Mouse (Mus musculus) spleen, adult 2 months (tissue): ENCODE measurements around the gene Clasp2. TPM values are rescaled to one million over a fixed set of nuclear protein-coding genes. Genes with fewer than 3 reads are reported as not detected.
A peak's percentile ranks its signal among the peaks of the same experiment; 100 is the strongest.

Experiments
- DNase-seq, 2 experiments: peaks; one replicate each; pipeline versions ENCODE4 v3.0.0 to v3.0.0-alpha.2; 2012 to 2021; ENCODE audit warnings: low spot score in 2 of 2, low read depth in 1 of 2
- H3K27ac ChIP-seq: fragments of 200-500 bp; 2 replicates; pipeline ENCODE4 v1.5.1; 2012; ENCODE audit warnings: low read length, inconsistent platforms; ENCODE audit not compliant: insufficient read depth
- H3K27me3 ChIP-seq: fragments of 200-500 bp; 2 replicates; pipeline ENCODE4 v1.6.1; 2012; ENCODE audit warnings: mild to moderate bottlenecking, moderate library complexity, low read length, inconsistent platforms; ENCODE audit not compliant: control insufficient read depth, insufficient read depth
- H3K36me3 ChIP-seq: fragments of 200-500 bp; 2 replicates; pipeline ENCODE4 v1.6.1; 2012; ENCODE audit warnings: mild to moderate bottlenecking, low read length, inconsistent platforms; ENCODE audit not compliant: control insufficient read depth, insufficient read depth
- H3K4me1 ChIP-seq: fragments of 200-500 bp; 2 replicates; pipeline ENCODE4 v1.6.1; 2011; ENCODE audit warnings: inconsistent platforms; ENCODE audit not compliant: control insufficient read depth, insufficient read depth, insufficient read length
- H3K4me3 ChIP-seq: fragments of 200-500 bp; 2 replicates; pipeline ENCODE4 v1.5.1; 2011; ENCODE audit warnings: mild to moderate bottlenecking, inconsistent platforms; ENCODE audit not compliant: insufficient read depth, insufficient read length; ENCODE audit errors: extremely low read depth
- CTCF ChIP-seq: fragments of 200-500 bp; IDR thresholded peaks from 2 replicates; pipeline ENCODE4 v1.5.1; 2011; ENCODE audit warnings: mild to moderate bottlenecking, inconsistent platforms; ENCODE audit not compliant: insufficient read depth, insufficient read length, insufficient replicate concordance; ENCODE audit errors: extremely low read depth
- POLR2A ChIP-seq: fragments of 200-500 bp; IDR thresholded peaks from 2 replicates; pipeline ENCODE4 v1.6.1; 2011; ENCODE audit warnings: low read depth, low read length, inconsistent platforms
- WGBS: fragments of 180-500 bp; shearing (Covaris S2); methylation state at CpG from one replicate; pipeline ENCODE4 v1.1.7; 2018; 5-methylcytosine and 5-hydroxymethylcytosine counted together
- polyA plus RNA-seq: library from polyadenylated mRNA; depleted of rRNA; stranded (reverse); fragments of >200 nt; gene quantifications from 2 replicates; pipeline ENCODE4 v1.2.3, GENCODE M21; 2012; rRNA removed

The Clasp2 gene
- polyA plus RNA-seq, 1 experiment: 8.1 TPM

DNA sequence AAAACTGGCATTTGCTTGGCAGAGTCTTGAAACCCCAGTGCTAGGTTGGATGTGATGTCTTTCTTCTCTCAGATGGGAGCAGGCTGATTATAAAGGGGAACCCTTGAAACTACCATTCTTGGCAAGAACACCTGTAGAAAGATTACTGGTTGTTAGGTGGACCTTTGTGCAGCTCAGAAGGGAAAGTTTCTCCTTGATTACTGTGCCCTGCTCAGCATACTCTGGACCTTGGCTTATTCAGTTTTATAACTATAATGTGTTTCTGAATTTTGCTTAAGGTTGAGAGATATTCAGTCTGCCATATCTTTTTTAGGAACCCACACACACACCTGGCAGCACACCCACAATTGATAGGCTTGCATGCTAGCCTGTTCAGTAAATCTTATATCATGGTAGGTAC, 222.4 kb downstream of the Clasp2 start:
- no peaks in the 10 kb centered on the region for H3K27me3 ChIP-seq
- H3K4me1 ChIP-seq: no peaks in the 10 kb centered on the region
- H3K36me3 ChIP-seq: peaks cover 41% of the 10 kb centered on the region
- no peak for DNase-seq
- H3K27ac ChIP-seq: no peak overlapping the region
- TF ChIP-seq CTCF (no peak), POLR2A (no peak)
- H3K4me3 ChIP-seq: no peak overlapping the region

DNA sequence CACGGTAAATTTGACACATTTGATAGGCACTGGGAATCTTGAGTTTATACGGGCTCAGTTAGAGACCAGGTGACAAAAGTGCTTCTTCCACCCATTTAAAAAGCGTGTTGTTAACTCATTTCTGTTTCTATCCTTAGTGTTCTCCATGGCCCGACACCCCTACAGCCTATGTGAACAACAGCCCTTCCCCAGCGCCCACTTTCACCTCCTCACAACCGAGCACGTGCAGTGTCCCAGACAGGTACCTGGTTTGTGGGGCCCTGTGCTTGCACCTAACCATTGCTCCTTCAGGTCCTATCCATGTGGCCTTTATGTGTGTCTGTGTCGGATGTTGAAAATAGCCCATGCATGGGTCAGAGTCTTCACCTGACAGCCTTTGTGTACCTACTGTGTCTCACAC, 223.1 kb downstream of the Clasp2 start:
- peaks cover 41% of the 10 kb centered on the region for H3K36me3 ChIP-seq
- no peak for DNase-seq
- H3K4me1 ChIP-seq: no peaks in the 10 kb centered on the region
- no peaks in the 10 kb centered on the region for H3K27me3 ChIP-seq
- TF ChIP-seq CTCF (no peak), POLR2A (no peak)
- no peak overlapping the region for H3K4me3 ChIP-seq
- H3K27ac ChIP-seq: no peak overlapping the region
- WGBS: 97% methylated on average over 8 of the region's 8 CpGs

- Histone ChIP-seq H3K36me3 (peaks cover 45% of the 10 kb centered on the region), H3K4me3 (no peak overlapping the region), H3K27ac (no peak overlapping the region), H3K27me3 (no peaks in the 10 kb centered on the region), H3K4me1 (no peaks in the 10 kb centered on the region)
- TF ChIP-seq POLR2A (no peak), CTCF (no peak)
- DNase-seq: no peak
- WGBS: 90% methylated on average over 4 of the region's 4 CpGs
Observed at GRCm38 (mm10) chr9:113966838-113967237, 225.6 kb downstream of the Clasp2 start.

GRCm38 (mm10) chr9:113968967-113969366, 227.7 kb downstream of the Clasp2 start:
- no peaks in the 10 kb centered on the region for H3K27me3 ChIP-seq
- no peak overlapping the region for H3K4me3 ChIP-seq
- TF ChIP-seq POLR2A: no peak
- TF ChIP-seq CTCF: no peak
- DNase-seq: no peak
- H3K27ac ChIP-seq: peak overlapping the region; percentile 25; the same call in 1 of the 2 replicates
- WGBS: 88% methylated on average over 7 of the region's 7 CpGs
- H3K4me1 ChIP-seq: no peaks in the 10 kb centered on the region
- H3K36me3 ChIP-seq: peaks cover 52% of the 10 kb centered on the region

Other genes starting within 250 kb of the Clasp2 start
- gene Pdcd6ip, start 33.2 kb upstream of the Clasp2 start, polyA plus RNA-seq: 42.8 and 65.2 TPM in 2 replicates
- gene Ubp1, start 189.5 kb downstream of the Clasp2 start, polyA plus RNA-seq: 50.6 and 51.1 TPM in 2 replicates